Comparison of ENCODE assay signal across 12 mouse cellular contexts in genomic region chr6:99632121-99632980, GRCm38 (mm10). TPM values are rescaled to one million over a fixed set of nuclear protein-coding genes. Genes with fewer than 3 reads are reported as not detected.
A peak's percentile ranks its signal among the peaks of the same experiment; 100 is the strongest.
DNase-seq lines count a peak whose midpoint lies in the region; ATAC-seq and TF ChIP-seq lines count a peak whose summit lies in the region.
"Had no signal": no experiment of that assay in that cellular context is flagged by ENCODE, and none has a peak within 500 bp of the region (broad histone marks: within the 10 kb centered on the region; RNA-seq: fewer than 3 reads in every experiment).

No protein-coding gene starts in this region.

- TF ChIP-seq CTCF in liver, adult 2 months (IDR thresholded peaks at IDR 0.05; ENCODE audit: low read depth, low read length) = no peak

- intact Hi-C loops in gastrocnemius, postnatal 14 days (cut with DNase I; ENCODE audit: low total_unique reads) = no loop called here

- H3K27ac ChIP-seq in liver, adult 2 months (replicated peaks; ENCODE audit: insufficient read depth, low read depth, low read length) = no peak overlapping the region
- no peak overlapping the region for H3K27ac ChIP-seq in liver, embryonic 12.5 days
- H3K27ac ChIP-seq in forebrain, embryonic 11.5 days (ENCODE audit: low read depth, low read length) = no peak overlapping the region
- H3K27ac ChIP-seq: kidney, postnatal 0 days; liver, embryonic 13.5 days had no signal

- no peak for ATAC-seq in liver, embryonic 12.5 days
- ATAC-seq in forebrain, embryonic 11.5 days (replicated peaks; ENCODE audit: low FRiP score) = no peak

- TF ChIP-seq POLR2A in liver, adult 2 months (IDR thresholded peaks at IDR 0.05; ENCODE audit: extremely low read depth, insufficient read depth, low read length) = no peak

- H3K79me2 ChIP-seq in liver, adult 2 months (ENCODE audit: control insufficient read depth, insufficient read depth, low read length) = no peaks in the 10 kb centered on the region

- WGBS in liver, adult 2 months = 84% methylated on average over 32 of the region's 32 CpGs
- 63% methylated on average over 32 of the region's 32 CpGs for WGBS in liver, embryonic 12.5 days (ENCODE audit: insufficient replicate concordance)
- 90% methylated on average over 32 of the region's 32 CpGs for WGBS in forebrain, embryonic 11.5 days

- no peak overlapping the region for H3K4me2 ChIP-seq in liver, embryonic 12.5 days
- H3K4me2 ChIP-seq in forebrain, embryonic 11.5 days (ENCODE audit: low read depth, low read length, severe bottlenecking) = no peak overlapping the region
- H3K4me2 ChIP-seq: liver, embryonic 13.5 days had no signal

- H3K9ac ChIP-seq in liver, adult 2 months (ENCODE audit: low read depth, low read length) = no peak overlapping the region
- H3K9ac ChIP-seq in liver, embryonic 12.5 days = no peak overlapping the region
- no peak overlapping the region for H3K9ac ChIP-seq in forebrain, embryonic 11.5 days (ENCODE audit: low read length)
- H3K9ac ChIP-seq: liver, embryonic 13.5 days had no signal

- H3K36me3 ChIP-seq in liver, adult 2 months (ENCODE audit: control insufficient read depth, insufficient read depth, low read length) = no peaks in the 10 kb centered on the region
- no peaks in the 10 kb centered on the region for H3K36me3 ChIP-seq in liver, embryonic 12.5 days
- no peaks in the 10 kb centered on the region for H3K36me3 ChIP-seq in forebrain, embryonic 11.5 days (ENCODE audit: control insufficient read depth, insufficient read depth, low read length)
- H3K36me3 ChIP-seq: liver, embryonic 13.5 days had no signal

- no peaks in the 10 kb centered on the region for H3K9me3 ChIP-seq in liver, embryonic 12.5 days (replicated peaks)
- no peaks in the 10 kb centered on the region for H3K9me3 ChIP-seq in forebrain, embryonic 11.5 days (ENCODE audit: control insufficient read depth, low read length)
- H3K9me3 ChIP-seq: liver, embryonic 13.5 days; megakaryocyte, embryonic 14.5 days had no signal

- no peaks in the 10 kb centered on the region for H3K27me3 ChIP-seq in liver, adult 2 months (ENCODE audit: control insufficient read depth, insufficient read depth, low read length)
- H3K27me3 ChIP-seq in liver, embryonic 12.5 days (replicated peaks) = no peaks in the 10 kb centered on the region
- no peaks in the 10 kb centered on the region for H3K27me3 ChIP-seq in forebrain, embryonic 11.5 days (ENCODE audit: control insufficient read depth, insufficient read depth, low read length)
- H3K27me3 ChIP-seq: liver, embryonic 13.5 days had no signal

- DNase-seq in cerebellum, postnatal 14 days = peak; percentile 32 to 33
- DNase-seq in cerebellum, adult 11-12 months = no peak
- DNase-seq in liver, adult 2 months (ENCODE audit: extremely low read depth, low read depth, low spot score) = peak; percentile 35
- peak; percentile 50 for DNase-seq in gastrocnemius, postnatal 14 days
- peak; percentile 47 for DNase-seq in lung, postnatal 14 days
- no peak for DNase-seq in yolk sac, embryonic 10.5 days (ENCODE audit: low spot score)
- no peak for DNase-seq in forebrain, embryonic 11.5 days (ENCODE audit: low spot score)
- DNase-seq: adrenal gland, postnatal 36 days; liver, embryonic 13.5 days had no signal

- H3K4me3 ChIP-seq in liver, adult 2 months (ENCODE audit: insufficient read depth, low read depth, low read length) = no peak overlapping the region
- no peak overlapping the region for H3K4me3 ChIP-seq in liver, embryonic 12.5 days
- H3K4me3 ChIP-seq in forebrain, embryonic 11.5 days (ENCODE audit: low read depth, low read length) = no peak overlapping the region
- H3K4me3 ChIP-seq: liver, embryonic 13.5 days; megakaryocyte, embryonic 14.5 days had no signal

- no peaks in the 10 kb centered on the region for H3K4me1 ChIP-seq in liver, adult 2 months (ENCODE audit: control insufficient read depth, insufficient read depth, low read length)
- H3K4me1 ChIP-seq in liver, embryonic 12.5 days = no peaks in the 10 kb centered on the region
- H3K4me1 ChIP-seq in forebrain, embryonic 11.5 days (replicated peaks; ENCODE audit: control insufficient read depth, insufficient read depth, low read length) = 0 out of 2 replicates have a peak, but pooled peaks cover 3% of the 10 kb centered on the region
- H3K4me1 ChIP-seq: megakaryocyte, embryonic 14.5 days had no signal

RNA-seq across cellular contexts. Expression of gene Eif4e3, which starts 34.2 kb away (rescaled TPM):
- 2.7 and 4.1 TPM in 2 replicates for total RNA-seq in liver, adult 2 months (2014; rRNA removed)
- polyA plus RNA-seq in liver, adult 2 months (2012; rRNA removed) = 1.3 and 1.5 TPM in 2 replicates
- 2.3 and 2.4 TPM in 2 replicates for polyA plus RNA-seq in liver, embryonic 12.5 days (2016; fragmentation: Nextera tagmentation; extraction: Ambion mirVana)
- 10 to 100 TPM; 16.2 to 17.8 TPM for total RNA-seq in gastrocnemius, postnatal 14 days (2021)
- 14.2 and 15.5 TPM in 2 replicates for polyA plus RNA-seq in forebrain, embryonic 11.5 days (2014; fragmentation: Nextera tagmentation; extraction: Ambion mirVana)

RNA-seq across cellular contexts. Expression of gene Gm20696, which starts 34.2 kb away (rescaled TPM):
- 6.5 and 6.9 TPM in 2 replicates for total RNA-seq in liver, adult 2 months (2014; rRNA removed)
- 0.02 and 0.26 TPM in 2 replicates for polyA plus RNA-seq in liver, adult 2 months (2012; rRNA removed)
- polyA plus RNA-seq in liver, embryonic 12.5 days (2016; fragmentation: Nextera tagmentation; extraction: Ambion mirVana) = 1.4 and 3.0 TPM in 2 replicates
- total RNA-seq in gastrocnemius, postnatal 14 days (2021) = under 1 TPM; 0.73 to 0.90 TPM
- polyA plus RNA-seq in forebrain, embryonic 11.5 days (2014; fragmentation: Nextera tagmentation; extraction: Ambion mirVana) = 5.3 and 5.7 TPM in 2 replicates

Comparison
In these comparisons a context has a peak if more than half of its experiments do, and no peak if none do; other contexts are left out.
1. DNase-seq: peak in cerebellum, postnatal 14 days (2 of 2), liver, adult 2 months (single experiment), gastrocnemius, postnatal 14 days (single experiment) and lung, postnatal 14 days (single experiment); none in cerebellum, adult 11-12 months (single experiment), yolk sac, embryonic 10.5 days (single experiment) and forebrain, embryonic 11.5 days (single experiment).